Mouse (Mus musculus) adrenal gland, postnatal 10 days (tissue): Measurements from ENCODE around the gene Nrd1. TPM values are rescaled to one million over a fixed set of nuclear protein-coding genes. Genes with fewer than 3 reads are reported as not detected.

Experiments used
- DNase-seq: peaks from one replicate; pipeline ENCODE4 v3.0.0; 2021; ENCODE audit warnings: mixed read lengths
- total RNA-seq, 2 experiments: library from RNA; stranded (reverse); gene quantifications; 2 replicates each; pipeline ENCODE4 v1.2.3; 2021

The Nrd1 gene
- total RNA-seq, 2 experiments from 2014 or later, result 97.2 to 109 TPM

GRCm38 (mm10) chr4:109026543-109026942 is 26.1 kb downstream of the Nrd1 start:
- no peak for DNase-seq

- no peak for DNase-seq
Observed at GRCm38 (mm10) chr4:109029857-109030256, 29.4 kb downstream of the Nrd1 start.

- DNase-seq, result no peak
Observed at GRCm38 (mm10) chr4:109030266-109030665, 29.8 kb downstream of the Nrd1 start.

GRCm38 (mm10) chr4:109036327-109036726 is 35.9 kb downstream of the Nrd1 start:
- DNase-seq, result peak; percentile 75

- DNase-seq, result no peak
Observed at GRCm38 (mm10) chr4:109042739-109043138, 42.3 kb downstream of the Nrd1 start.

GRCm38 (mm10) chr4:109043294-109043693 is 42.8 kb downstream of the Nrd1 start:
- DNase-seq, result peak; percentile 26

- DNase-seq, result no peak
Observed at GRCm38 (mm10) chr4:109043756-109044155, 43.3 kb downstream of the Nrd1 start.

- DNase-seq, result no peak
Observed at GRCm38 (mm10) chr4:109048258-109048657, 47.8 kb downstream of the Nrd1 start.

GRCm38 (mm10) chr4:109052282-109052681 is 51.8 kb downstream of the Nrd1 start:
- DNase-seq, result no peak

- DNase-seq, result peak; percentile 37
Observed at GRCm38 (mm10) chr4:109054003-109054402, 53.5 kb downstream of the Nrd1 start.

- no peak for DNase-seq
Observed at GRCm38 (mm10) chr4:109056351-109056750, 55.9 kb downstream of the Nrd1 start.

- DNase-seq, result no peak
Observed at GRCm38 (mm10) chr4:109057640-109058039, 57.2 kb downstream of the Nrd1 start.

GRCm38 (mm10) chr4:109059255-109059821 is 58.9 kb downstream of the Nrd1 start:
- no peak for DNase-seq

- no peak for DNase-seq
Observed at GRCm38 (mm10) chr4:109064941-109065340, 64.5 kb downstream of the Nrd1 start.

GRCm38 (mm10) chr4:109065714-109066113 is 65.3 kb downstream of the Nrd1 start:
- DNase-seq, result no peak

GRCm38 (mm10) chr4:109072891-109073290 is 72.4 kb downstream of the Nrd1 start:
- no peak for DNase-seq

GRCm38 (mm10) chr4:109073296-109073695 is 72.8 kb downstream of the Nrd1 start:
- no peak for DNase-seq

GRCm38 (mm10) chr4:109078941-109079340 is 78.5 kb downstream of the Nrd1 start:
- no peak for DNase-seq

- DNase-seq, result no peak
Observed at GRCm38 (mm10) chr4:109079676-109080075, 79.2 kb downstream of the Nrd1 start.

- no peak for DNase-seq
Observed at GRCm38 (mm10) chr4:109080118-109080517, 79.7 kb downstream of the Nrd1 start.

- peak; percentile 65 for DNase-seq
Observed at GRCm38 (mm10) chr4:109089171-109089570, 88.7 kb downstream of the Nrd1 start.

GRCm38 (mm10) chr4:109089999-109090398 is 89.5 kb downstream of the Nrd1 start:
- DNase-seq, result peak; percentile 70

- no peak for DNase-seq
Observed at GRCm38 (mm10) chr4:109091241-109091777, 90.9 kb downstream of the Nrd1 start.

GRCm38 (mm10) chr4:109092344-109092743 is 91.9 kb downstream of the Nrd1 start:
- DNase-seq, result no peak
